Mouse (Mus musculus) erythroblast, embryonic 14.5 days (primary cell): ENCODE data around the gene Dnlz. TPM values are rescaled to one million over a fixed set of nuclear protein-coding genes. Genes with fewer than 3 reads are reported as not detected.

ENCODE experiments used
- H3K27me3 ChIP-seq: 2 replicates; pipeline ENCODE4 v1.6.1; 2012; ENCODE audit warnings: inconsistent platforms; ENCODE audit not compliant: control insufficient read depth
- H3K36me3 ChIP-seq: 2 replicates; pipeline ENCODE4 v1.6.1; 2012; ENCODE audit warnings: mild to moderate bottlenecking, inconsistent platforms; ENCODE audit not compliant: control insufficient read depth
- H3K4me1 ChIP-seq: 2 replicates; pipeline ENCODE4 v1.6.1; 2012; ENCODE audit warnings: inconsistent platforms; ENCODE audit not compliant: control insufficient read depth
- H3K4me3 ChIP-seq: replicated peaks from 2 replicates; pipeline ENCODE3; 2012; ENCODE audit warnings: moderate library complexity, mild to moderate bottlenecking, inconsistent platforms
- H3K9me3 ChIP-seq: 2 replicates; pipeline ENCODE4 v1.6.1; 2012; ENCODE audit warnings: low read length, inconsistent platforms, mixed read lengths; ENCODE audit not compliant: control insufficient read depth
- GATA1 ChIP-seq: IDR thresholded peaks from 2 replicates; pipeline ENCODE4 v1.6.1; 2012; ENCODE audit warnings: low read length, inconsistent platforms, mixed read lengths
- TAL1 ChIP-seq: IDR thresholded peaks from 3 replicates; pipeline ENCODE4 v1.6.1; 2012; ENCODE audit warnings: low read length, inconsistent platforms, mixed read lengths
- polyA plus RNA-seq: library from polyadenylated mRNA; stranded (reverse); fragments of >175 nt; gene quantifications from 2 replicates; pipeline ENCODE4 v1.2.3, GENCODE M21; 2012

The Dnlz gene
- polyA plus RNA-seq, 1 experiment, result 1.4 TPM

GRCm38 (mm10) chr2:26360772-26361171, 8.9 kb upstream of the Dnlz start, which contains the start of gene Card9:
Gene Card9, minus strand, starts transcription at chr2:26360918.
- Histone ChIP-seq H3K4me3 (no peak within 1 kb of the TSS), H3K36me3 (peaks cover 32% of the 10 kb centered on the region), H3K9me3 (no peaks in the 10 kb centered on the region), H3K27me3 (no peaks in the 10 kb centered on the region), H3K4me1 (peaks cover 3% of the 10 kb centered on the region)
- TF ChIP-seq GATA1, result no peak
- no peak for TF ChIP-seq TAL1

- H3K36me3 ChIP-seq, result peaks cover 25% of the 10 kb centered on the region
- H3K4me1 ChIP-seq, result peaks cover 3% of the 10 kb centered on the region
- H3K27me3 ChIP-seq, result no peaks in the 10 kb centered on the region
- no peak overlapping the region for H3K4me3 ChIP-seq
- TF ChIP-seq GATA1, result no peak
- no peak for TF ChIP-seq TAL1
- H3K9me3 ChIP-seq, result no peaks in the 10 kb centered on the region
Observed at GRCm38 (mm10) chr2:26359983-26360382, 8.1 kb upstream of the Dnlz start.

GRCm38 (mm10) chr2:26358667-26359320, 6.9 kb upstream of the Dnlz start:
- Histone ChIP-seq H3K36me3 (peaks cover 13% of the 10 kb centered on the region), H3K4me3 (no peak overlapping the region), H3K27me3 (no peaks in the 10 kb centered on the region), H3K4me1 (peaks cover 3% of the 10 kb centered on the region), H3K9me3 (no peaks in the 10 kb centered on the region)
- TF ChIP-seq GATA1 (no peak), TAL1 (no peak)

GRCm38 (mm10) chr2:26357484-26357883, 5.6 kb upstream of the Dnlz start:
- no peaks in the 10 kb centered on the region for H3K9me3 ChIP-seq
- H3K27me3 ChIP-seq, result no peaks in the 10 kb centered on the region
- no peak for TF ChIP-seq GATA1
- TF ChIP-seq TAL1, result no peak
- no peak overlapping the region for H3K4me3 ChIP-seq
- H3K36me3 ChIP-seq, result no peaks in the 10 kb centered on the region; the same call in 1 of the 2 replicates
- H3K4me1 ChIP-seq, result peaks cover 11% of the 10 kb centered on the region

- H3K9me3 ChIP-seq, result no peaks in the 10 kb centered on the region
- TF ChIP-seq TAL1 (no peak), GATA1 (no peak)
- no peak overlapping the region for H3K4me3 ChIP-seq
- no peaks in the 10 kb centered on the region for H3K27me3 ChIP-seq
- peaks cover 18% of the 10 kb centered on the region for H3K4me1 ChIP-seq
- no peaks in the 10 kb centered on the region for H3K36me3 ChIP-seq
Observed at GRCm38 (mm10) chr2:26356678-26357077, 4.8 kb upstream of the Dnlz start.

- H3K4me1 ChIP-seq, result peaks cover 22% of the 10 kb centered on the region
- H3K4me3 ChIP-seq, result no peak overlapping the region
- no peaks in the 10 kb centered on the region for H3K9me3 ChIP-seq
- no peaks in the 10 kb centered on the region for H3K36me3 ChIP-seq
- no peak for TF ChIP-seq GATA1
- TF ChIP-seq TAL1, result no peak
- no peaks in the 10 kb centered on the region for H3K27me3 ChIP-seq
Observed at GRCm38 (mm10) chr2:26356231-26356630, 4.3 kb upstream of the Dnlz start.

- peaks cover 29% of the 10 kb centered on the region for H3K4me1 ChIP-seq
- H3K4me3 ChIP-seq, result no peak overlapping the region
- H3K27me3 ChIP-seq, result no peaks in the 10 kb centered on the region
- no peaks in the 10 kb centered on the region for H3K9me3 ChIP-seq
- no peak for TF ChIP-seq GATA1
- TF ChIP-seq TAL1, result no peak
- peaks cover 12% of the 10 kb centered on the region for H3K36me3 ChIP-seq
Observed at GRCm38 (mm10) chr2:26354401-26354800, 2.5 kb upstream of the Dnlz start.

GRCm38 (mm10) chr2:26353066-26353980, 1.4 kb upstream of the Dnlz start:
- peaks cover 29% of the 10 kb centered on the region for H3K4me1 ChIP-seq
- TF ChIP-seq GATA1 (no peak), TAL1 (no peak)
- H3K36me3 ChIP-seq, result peaks cover 22% of the 10 kb centered on the region
- H3K9me3 ChIP-seq, result no peaks in the 10 kb centered on the region
- peak overlapping the region; percentile 80 for H3K4me3 ChIP-seq
- H3K27me3 ChIP-seq, result no peaks in the 10 kb centered on the region

- H3K27me3 ChIP-seq, result no peaks in the 10 kb centered on the region
- no peaks in the 10 kb centered on the region for H3K9me3 ChIP-seq
- peak overlapping the region; percentile 80 for H3K4me3 ChIP-seq
- peaks cover 30% of the 10 kb centered on the region for H3K4me1 ChIP-seq
- TF ChIP-seq TAL1, result no peak
- TF ChIP-seq GATA1, result no peak
- H3K36me3 ChIP-seq, result peaks cover 22% of the 10 kb centered on the region
Observed at GRCm38 (mm10) chr2:26352291-26352910, 491 bp upstream of the Dnlz start.
